Mouse (Mus musculus): Measurements from ENCODE around the gene Olfr1089.

Gene Olfr1089

DNA sequence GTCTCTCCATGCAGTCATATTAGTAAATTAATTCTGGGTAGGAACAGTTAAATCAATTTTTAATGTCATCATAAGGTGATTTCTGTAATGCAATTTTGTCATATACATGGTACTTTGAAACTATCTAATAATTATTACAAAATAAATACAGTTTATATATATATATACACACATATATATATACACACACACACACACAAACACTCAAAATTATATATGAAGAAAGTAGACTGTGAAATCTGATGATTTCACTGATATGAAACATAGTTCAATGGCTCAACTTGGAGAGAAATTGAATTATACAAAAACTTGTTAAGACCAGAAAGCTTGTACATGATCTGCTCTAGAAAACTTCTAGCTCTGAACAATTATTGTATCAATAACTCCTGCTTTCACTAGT is at the start of gene Olfr1089:
Gene Olfr1089 (minus strand): TSS at position 101 of the 400 bp plus-strand sequence.
- no peak for DNase-seq (ENCODE audit: low read depth, low spot score)

DNA sequence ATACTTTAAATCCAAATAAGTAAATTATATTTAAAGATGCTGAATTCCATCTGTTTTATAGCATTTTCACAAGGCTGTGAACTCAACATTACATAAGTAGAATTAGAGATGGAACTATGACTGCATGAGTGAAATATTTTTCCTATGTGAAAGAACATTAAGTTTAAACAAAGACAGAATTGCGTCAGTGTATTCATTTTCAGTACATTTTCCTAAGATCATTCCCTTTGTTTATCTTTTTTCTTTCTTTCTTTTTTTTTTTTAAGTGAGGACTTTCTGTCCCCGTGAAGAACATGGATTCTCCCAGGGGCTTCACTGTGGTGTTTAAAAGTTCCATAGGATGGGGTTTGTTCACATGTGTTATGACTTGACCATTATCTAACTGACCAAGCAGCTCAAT is 48.7 kb upstream of the Olfr1089 start, which contains the start of gene Olfr1093:
Gene Olfr1093 (plus strand): TSS at position 301 of the 400 bp plus-strand sequence.
- no peak for DNase-seq (ENCODE audit: low read depth, low spot score)

GRCm38 (mm10) chr2:86761050-86761449 is 27.5 kb upstream of the Olfr1089 start:
- DNase-seq (ENCODE audit: low read depth, low spot score), result no peak

DNA sequence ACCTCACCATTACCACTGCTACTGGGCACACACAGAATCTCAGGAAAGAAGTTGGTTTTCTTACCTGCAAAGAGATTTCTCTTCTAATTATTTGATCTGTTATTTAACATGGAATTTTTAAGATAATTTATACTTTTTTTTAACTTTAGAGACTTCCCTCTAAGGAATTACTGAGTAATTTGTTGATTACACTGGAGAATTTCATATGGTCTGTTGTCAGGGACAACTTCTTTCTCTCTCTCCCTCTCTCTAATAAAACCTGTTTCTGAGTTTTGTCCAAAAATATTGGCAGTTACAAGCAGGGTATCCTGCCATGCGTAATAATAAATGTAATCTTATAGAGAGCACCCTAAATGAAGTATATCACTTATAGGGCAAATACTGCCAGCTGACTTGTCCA is 25.4 kb upstream of the Olfr1089 start, which contains the start of gene Olfr1090:
Gene Olfr1090 (minus strand): TSS at position 101 of the 400 bp plus-strand sequence.
- DNase-seq (ENCODE audit: low read depth, low spot score), result no peak

- no peak for DNase-seq (ENCODE audit: low read depth, low spot score)
Measured at GRCm38 (mm10) chr2:86698295-86698694, 35.2 kb downstream of the Olfr1089 start, which contains the start of gene Olfr1087. Gene Olfr1087 (minus strand): TSS chr2:86698395.
